Mouse (Mus musculus) liver, embryonic 14.5 days (tissue): Measurements from ENCODE around the gene Zfp629. TPM values are rescaled to one million over a fixed set of nuclear protein-coding genes. Genes with fewer than 3 reads are reported as not detected.

Experiments
- ATAC-seq: fragments of 200-750 bp; cut with Nextera tagmentation; 2 replicates; pipeline ENCODE4 v1.8.0; 2017; ENCODE audit warnings: moderate number of reproducible peaks, mild to moderate bottlenecking, moderate library complexity; ENCODE audit not compliant: insufficient read depth
- DNase-seq, 3 experiments: peaks; one replicate each; pipeline ENCODE4 v3.0.0-alpha.2; 2012 to 2013; ENCODE audit warnings: low read depth in 3 of 3, low spot score in 3 of 3
- H3K27ac ChIP-seq: fragments of 300-500 bp; sonication (generic); 2 replicates; pipeline ENCODE4 v1.5.1; 2014; ENCODE audit warnings: moderate library complexity, mild to moderate bottlenecking, control low read depth, inconsistent platforms
- H3K27me3 ChIP-seq: fragments of 300-500 bp; sonication (generic); 2 replicates; pipeline ENCODE4 v1.6.1; 2014; ENCODE audit warnings: mild to moderate bottlenecking, low read length, moderate library complexity; ENCODE audit not compliant: control insufficient read depth, insufficient read depth
- H3K36me3 ChIP-seq: fragments of 300-500 bp; sonication (generic); replicated peaks from 2 replicates; pipeline ENCODE4 v1.6.1; 2014; ENCODE audit warnings: low read depth; ENCODE audit not compliant: control insufficient read depth, insufficient read depth
- H3K4me1 ChIP-seq, 2 experiments: fragments of 200-500 bp in 1 of 2; fragments of 300-500 bp in 1 of 2; sonication (generic) in 1 of 2; replicated peaks; 2 replicates each; pipeline ENCODE4 v1.6.1; 2012 to 2014; ENCODE audit warnings: antibody characterized with exemption in 1 of 2, inconsistent platforms in 1 of 2, low read length in 1 of 2; ENCODE audit not compliant: control insufficient read depth in 2 of 2, insufficient read depth in 2 of 2
- H3K4me2 ChIP-seq: fragments of 300-500 bp; sonication (generic); 2 replicates; pipeline ENCODE4 v1.6.1; 2014; ENCODE audit warnings: low read depth, mild to moderate bottlenecking, control low read depth, moderate library complexity
- H3K4me3 ChIP-seq, 2 experiments: fragments of 200-500 bp in 1 of 2; fragments of 300-500 bp in 1 of 2; sonication (generic) in 1 of 2; 2 replicates each; pipeline ENCODE4 v1.5.1; 2012 to 2014; ENCODE audit warnings: low read depth in 2 of 2, low read length in 2 of 2, mild to moderate bottlenecking in 2 of 2, control low read depth in 1 of 2, inconsistent platforms in 1 of 2, moderate library complexity in 1 of 2; ENCODE audit not compliant: insufficient read depth in 1 of 2
- H3K9ac ChIP-seq: fragments of 300-500 bp; sonication (generic); replicated peaks from 2 replicates; pipeline ENCODE4 v1.6.1; 2014; ENCODE audit warnings: mild to moderate bottlenecking, control low read depth, moderate library complexity
- H3K9me3 ChIP-seq: fragments of 300-500 bp; sonication (generic); 2 replicates; pipeline ENCODE4 v1.6.1; 2016; ENCODE audit warnings: low read length, mixed read lengths; ENCODE audit not compliant: control insufficient read depth
- CTCF ChIP-seq: IDR thresholded peaks from 2 replicates; pipeline ENCODE4 v1.5.1; 2016; ENCODE audit warnings: antibody characterized with exemption, low read depth, control low read depth
- EP300 ChIP-seq: IDR thresholded peaks from 2 replicates; pipeline ENCODE4 v1.6.1; 2016; ENCODE audit warnings: antibody characterized with exemption, low read depth
- WGBS: fragments of 180-500 bp; shearing (Covaris S2); extraction: QIAGEN DNeasy Blood & Tissue Kit; methylation state at CpG from one replicate; pipeline ENCODE4 v1.1.7; 2014; ENCODE audit not compliant: insufficient replicate concordance; 5-methylcytosine and 5-hydroxymethylcytosine counted together
- polyA plus RNA-seq, 2 experiments: library from polyadenylated mRNA; depleted of rRNA in 1 of 2; stranded (reverse) in 1 of 2; unstranded in 1 of 2; fragments of >200 nt; fragmentation: Nextera tagmentation in 1 of 2; extraction: Ambion mirVana in 1 of 2; gene quantifications; 2 replicates each; pipeline versions ENCODE4 v1.2.1 to v1.2.3; 2012 to 2014

Zfp629 gene
- polyA plus RNA-seq, 2 experiments, result 1.4 to 1.9 TPM

GRCm38 (mm10) chr7:127561340-127561858 lies 54.2 kb downstream of the Zfp629 start, which contains the start of gene Tmem265:
Tmem265 (plus strand) TSS chr7:127561390.
- DNase-seq (no peak), ATAC-seq (no peak)
- Histone ChIP-seq H3K4me1 (no peaks in the 10 kb centered on the region), H3K9ac (no peak within 1 kb of the TSS), H3K27ac (no peak within 1 kb of the TSS), H3K4me3 (no peak within 1 kb of the TSS), H3K36me3 (peaks cover 52% of the 10 kb centered on the region), H3K27me3 (no peaks in the 10 kb centered on the region), H3K9me3 (no peaks in the 10 kb centered on the region), H3K4me2 (no peak within 1 kb of the TSS)
- no peak for TF ChIP-seq CTCF
- no peak for TF ChIP-seq EP300
- WGBS, result 76% methylated on average over 5 of the region's 5 CpGs

DNA sequence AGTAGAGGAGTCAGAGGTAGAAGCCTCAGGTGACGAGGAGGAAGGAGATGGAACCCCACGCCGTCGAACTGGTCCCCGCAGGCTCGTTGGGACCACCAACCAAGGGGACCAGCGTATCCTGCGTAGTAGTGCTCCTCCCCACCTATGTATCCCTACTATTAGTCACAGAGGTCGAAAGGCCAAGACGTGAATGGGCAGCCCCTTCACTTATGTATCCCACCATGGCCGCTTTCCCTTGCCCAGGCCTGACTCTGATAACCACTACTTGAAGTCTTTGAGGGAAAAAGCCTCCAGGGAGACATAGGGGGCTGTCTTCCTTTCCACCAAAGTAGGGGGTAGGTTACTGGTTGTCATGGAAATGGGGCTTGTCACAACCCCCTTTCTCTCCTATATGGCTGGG lies 55.0 kb downstream of the Zfp629 start:
- no peak overlapping the region for H3K4me2 ChIP-seq
- H3K9me3 ChIP-seq, result no peaks in the 10 kb centered on the region
- H3K36me3 ChIP-seq, result peaks cover 54% of the 10 kb centered on the region
- no peak for TF ChIP-seq EP300
- TF ChIP-seq CTCF, result no peak
- ATAC-seq (no peak), DNase-seq (no peak)
- H3K9ac ChIP-seq, result no peak overlapping the region
- H3K27ac ChIP-seq, result no peak overlapping the region
- WGBS, result 87% methylated on average over 11 of the region's 11 CpGs
- H3K4me1 ChIP-seq, result no peaks in the 10 kb centered on the region
- H3K27me3 ChIP-seq, result no peaks in the 10 kb centered on the region
- no peak overlapping the region for H3K4me3 ChIP-seq

Other genes starting within 250 kb of the Zfp629 start
- 1.2 and 1.9 TPM in 2 replicates for gene Zfp747, start 239.7 kb downstream of the Zfp629 start, polyA plus RNA-seq (2012; rRNA removed)
- 1.2 and 1.8 TPM in 2 replicates for gene Zfp747, start 239.7 kb downstream of the Zfp629 start, polyA plus RNA-seq (2014; fragmentation: Nextera tagmentation; extraction: Ambion mirVana)
- 0.69 and 0.71 TPM in 2 replicates for gene 9130019O22Rik, start 228.6 kb downstream of the Zfp629 start, polyA plus RNA-seq (2012; rRNA removed)
- 1.0 and 1.2 TPM in 2 replicates for gene 9130019O22Rik, start 228.6 kb downstream of the Zfp629 start, polyA plus RNA-seq (2014; fragmentation: Nextera tagmentation; extraction: Ambion mirVana)
- 1.2 and 1.3 TPM in 2 replicates for gene E430018J23Rik, start 222.2 kb downstream of the Zfp629 start, polyA plus RNA-seq (2012; rRNA removed)
- gene E430018J23Rik, start 222.2 kb downstream of the Zfp629 start, polyA plus RNA-seq (2014; fragmentation: Nextera tagmentation; extraction: Ambion mirVana), result 1.0 and 1.3 TPM in 2 replicates
- gene Zfp764, start 209.0 kb downstream of the Zfp629 start, polyA plus RNA-seq (2012; rRNA removed), result 0.94 and 1.3 TPM in 2 replicates
- 1.1 and 1.5 TPM in 2 replicates for gene Zfp764, start 209.0 kb downstream of the Zfp629 start, polyA plus RNA-seq (2014; fragmentation: Nextera tagmentation; extraction: Ambion mirVana)
- gene Zfp688, start 193.7 kb downstream of the Zfp629 start, polyA plus RNA-seq (2012; rRNA removed), result 5.6 and 6.5 TPM in 2 replicates
- gene Zfp688, start 193.7 kb downstream of the Zfp629 start, polyA plus RNA-seq (2014; fragmentation: Nextera tagmentation; extraction: Ambion mirVana), result 8.8 and 8.9 TPM in 2 replicates
- gene Zfp689, start 166.6 kb downstream of the Zfp629 start, polyA plus RNA-seq (2012; rRNA removed), result 1.8 and 2.1 TPM in 2 replicates
- 1.3 and 1.4 TPM in 2 replicates for gene Zfp689, start 166.6 kb downstream of the Zfp629 start, polyA plus RNA-seq (2014; fragmentation: Nextera tagmentation; extraction: Ambion mirVana)
- gene Prr14, start 156.2 kb downstream of the Zfp629 start, polyA plus RNA-seq (2012; rRNA removed), result 21.2 and 22.9 TPM in 2 replicates
- gene Prr14, start 156.2 kb downstream of the Zfp629 start, polyA plus RNA-seq (2014; fragmentation: Nextera tagmentation; extraction: Ambion mirVana), result 20.3 and 23.2 TPM in 2 replicates
- gene Fbrs, start 136.6 kb downstream of the Zfp629 start, polyA plus RNA-seq (2012; rRNA removed), result 7.3 and 9.8 TPM in 2 replicates
- gene Fbrs, start 136.6 kb downstream of the Zfp629 start, polyA plus RNA-seq (2014; fragmentation: Nextera tagmentation; extraction: Ambion mirVana), result 4.2 and 4.7 TPM in 2 replicates
- 3.7 TPM in 2 replicates for gene Srcap, start 103.8 kb downstream of the Zfp629 start, polyA plus RNA-seq (2012; rRNA removed)
- gene Srcap, start 103.8 kb downstream of the Zfp629 start, polyA plus RNA-seq (2014; fragmentation: Nextera tagmentation; extraction: Ambion mirVana), result 10.3 and 14.7 TPM in 2 replicates
- 5.2 and 6.0 TPM in 2 replicates for gene Gm42715, start 96.2 kb downstream of the Zfp629 start, polyA plus RNA-seq (2012; rRNA removed)
- gene Gm42715, start 96.2 kb downstream of the Zfp629 start, polyA plus RNA-seq (2014; fragmentation: Nextera tagmentation; extraction: Ambion mirVana), result 4.7 and 5.2 TPM in 2 replicates
- 0.77 and 1.0 TPM in 2 replicates for gene Tmem265, start 54.4 kb downstream of the Zfp629 start, polyA plus RNA-seq (2012; rRNA removed)
- 1.4 and 1.7 TPM in 2 replicates for gene Tmem265, start 54.4 kb downstream of the Zfp629 start, polyA plus RNA-seq (2014; fragmentation: Nextera tagmentation; extraction: Ambion mirVana)
- 24.9 and 27.3 TPM in 2 replicates for gene Phkg2, start 42.5 kb downstream of the Zfp629 start, polyA plus RNA-seq (2012; rRNA removed)
- gene Phkg2, start 42.5 kb downstream of the Zfp629 start, polyA plus RNA-seq (2014; fragmentation: Nextera tagmentation; extraction: Ambion mirVana), result 18.5 and 21.7 TPM in 2 replicates
- 4.4 and 5.4 TPM in 2 replicates for gene Ccdc189, start 27.2 kb downstream of the Zfp629 start, polyA plus RNA-seq (2012; rRNA removed)
- gene Ccdc189, start 27.2 kb downstream of the Zfp629 start, polyA plus RNA-seq (2014; fragmentation: Nextera tagmentation; extraction: Ambion mirVana), result 6.8 and 7.5 TPM in 2 replicates
- 10.3 and 14.0 TPM in 2 replicates for gene Rnf40, start 27.0 kb downstream of the Zfp629 start, polyA plus RNA-seq (2012; rRNA removed)
- 13.7 and 16.1 TPM in 2 replicates for gene Rnf40, start 27.0 kb downstream of the Zfp629 start, polyA plus RNA-seq (2014; fragmentation: Nextera tagmentation; extraction: Ambion mirVana)
- gene Bcl7c, start 93.1 kb upstream of the Zfp629 start, polyA plus RNA-seq (2012; rRNA removed), result 11.6 and 12.5 TPM in 2 replicates
- 21.7 and 27.9 TPM in 2 replicates for gene Bcl7c, start 93.1 kb upstream of the Zfp629 start, polyA plus RNA-seq (2014; fragmentation: Nextera tagmentation; extraction: Ambion mirVana)
- gene Ctf1, start 96.9 kb upstream of the Zfp629 start, polyA plus RNA-seq (2012; rRNA removed), result 2.6 and 4.3 TPM in 2 replicates
- gene Ctf1, start 96.9 kb upstream of the Zfp629 start, polyA plus RNA-seq (2014; fragmentation: Nextera tagmentation; extraction: Ambion mirVana), result 1.7 and 2.5 TPM in 2 replicates
- not detected in 2 replicates for gene Ctf2, start 116.4 kb upstream of the Zfp629 start, polyA plus RNA-seq (2012; rRNA removed)
- 0.05 and 0.15 TPM in 2 replicates for gene Ctf2, start 116.4 kb upstream of the Zfp629 start, polyA plus RNA-seq (2014; fragmentation: Nextera tagmentation; extraction: Ambion mirVana)
- 10.8 and 11.3 TPM in 2 replicates for gene Fbxl19, start 128.7 kb upstream of the Zfp629 start, polyA plus RNA-seq (2012; rRNA removed)
- gene Fbxl19, start 128.7 kb upstream of the Zfp629 start, polyA plus RNA-seq (2014; fragmentation: Nextera tagmentation; extraction: Ambion mirVana), result 0.85 and 1.1 TPM in 2 replicates
- gene Orai3, start 154.0 kb upstream of the Zfp629 start, polyA plus RNA-seq (2012; rRNA removed), result 6.9 and 7.2 TPM in 2 replicates
- gene Orai3, start 154.0 kb upstream of the Zfp629 start, polyA plus RNA-seq (2014; fragmentation: Nextera tagmentation; extraction: Ambion mirVana), result 3.9 and 4.9 TPM in 2 replicates
- 5.7 TPM in 2 replicates for gene Setd1a, start 160.9 kb upstream of the Zfp629 start, polyA plus RNA-seq (2012; rRNA removed)
- gene Setd1a, start 160.9 kb upstream of the Zfp629 start, polyA plus RNA-seq (2014; fragmentation: Nextera tagmentation; extraction: Ambion mirVana), result 10.5 and 12.3 TPM in 2 replicates
- 1.2 TPM in 1 of 2 replicates, not detected in the other for gene Gm49388, start 169.8 kb upstream of the Zfp629 start, polyA plus RNA-seq (2012; rRNA removed)
- gene Gm49388, start 169.8 kb upstream of the Zfp629 start, polyA plus RNA-seq (2014; fragmentation: Nextera tagmentation; extraction: Ambion mirVana), result not detected in 2 replicates
- gene Hsd3b7, start 184.8 kb upstream of the Zfp629 start, polyA plus RNA-seq (2012; rRNA removed), result 44.8 and 45.5 TPM in 2 replicates
- 44.8 and 45.5 TPM in 2 replicates for gene Hsd3b7, start 184.8 kb upstream of the Zfp629 start, polyA plus RNA-seq (2014; fragmentation: Nextera tagmentation; extraction: Ambion mirVana)
- 20.4 and 34.9 TPM in 2 replicates for gene Stx4a, start 208.5 kb upstream of the Zfp629 start, polyA plus RNA-seq (2012; rRNA removed)
- gene Stx4a, start 208.5 kb upstream of the Zfp629 start, polyA plus RNA-seq (2014; fragmentation: Nextera tagmentation; extraction: Ambion mirVana), result 7.2 and 8.1 TPM in 2 replicates
- 0.95 and 1.1 TPM in 2 replicates for gene Stx1b, start 208.8 kb upstream of the Zfp629 start, polyA plus RNA-seq (2012; rRNA removed)
- gene Stx1b, start 208.8 kb upstream of the Zfp629 start, polyA plus RNA-seq (2014; fragmentation: Nextera tagmentation; extraction: Ambion mirVana), result 0.05 and 0.21 TPM in 2 replicates